Mouse (Mus musculus): Measurements from ENCODE around the gene Myrfl.

DNA sequence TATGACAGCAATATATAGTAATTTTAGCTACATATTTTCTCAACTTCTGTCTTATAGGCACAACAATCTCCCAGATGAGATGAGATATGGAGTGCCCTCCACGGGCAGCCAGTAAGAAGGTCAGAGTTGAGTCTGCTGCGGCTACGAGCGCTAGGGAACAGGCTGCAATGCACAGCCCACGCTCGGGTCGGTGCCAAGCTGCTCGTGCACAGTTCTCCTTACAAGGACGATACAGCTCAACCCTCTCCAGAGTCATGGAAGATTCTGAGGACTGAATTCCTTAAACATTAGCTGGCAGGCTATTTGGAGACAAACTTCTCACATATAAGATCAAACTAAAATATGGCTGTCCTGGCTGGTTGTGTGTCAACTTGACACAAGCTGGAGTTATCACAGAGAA is 17.9 kb upstream of the Myrfl start:
- TF ChIP-seq POLR2A (IDR thresholded peaks at IDR 0.05; ENCODE audit: control insufficient read depth, extremely low read depth, insufficient read depth, low read length, poor library complexity): no peak
- no peak for TF ChIP-seq CTCF (IDR thresholded peaks at IDR 0.05; ENCODE audit: borderline replicate concordance, control insufficient read depth, extremely low read depth, insufficient read depth, low read length, poor library complexity)
